Mouse (Mus musculus) left cerebral cortex, postnatal 10 days (tissue): Measurements from ENCODE around the gene Glul. TPM values are rescaled to one million over a fixed set of nuclear protein-coding genes. Genes with fewer than 3 reads are reported as not detected.
"Not testable (repeated sequence)": the region's sequence is repeated elsewhere in the genome, so short reads cannot be mapped to it uniquely, and the experiment has no call there.

Experiments
- DNase-seq, 2 experiments: peaks; one replicate each; pipeline ENCODE4 v3.0.0; 2021 to 2022; ENCODE audit warnings: low spot score in 2 of 2, mixed read lengths in 1 of 2; ENCODE audit errors: extremely low spot score in 1 of 2
- intact Hi-C: fragments of 180-260 bp; cut with DNase I; formaldehyde crosslinking; loops from one replicate; pipeline ENCODE4 v1.15.1; 2025
- total RNA-seq, 2 experiments: library from RNA; stranded (reverse); gene quantifications; 2 replicates each; pipeline ENCODE4 v1.2.3; 2021

Gene Glul
- total RNA-seq: 1,000 to 10,000 TPM in 1 of 2 experiments, 100 to 1,000 TPM in 1; 850 to 1,099 TPM

- DNase-seq: peak; percentile 97 to 98
- intact Hi-C loops: loop anchor here (2.0 to 5.0 kb wide), 3 partner anchors 133 to 827 kb away; no protein-coding TSS in a partner anchor
Observed at GRCm38 (mm10) chr1:153899731-153900380, at the start of gene Glul, which contains the start of gene Teddm2. Glul (plus strand) TSS chr1:153899944. Teddm2 (minus strand) TSS chr1:153900228.

GRCm38 (mm10) chr1:153852696-153853095, 47.0 kb upstream of the Glul start:
- DNase-seq, intact Hi-C loops: not testable (repeated sequence)

- DNase-seq: no peak
- intact Hi-C loops: no loop called here
Observed at GRCm38 (mm10) chr1:153855946-153856345, 43.8 kb upstream of the Glul start.

- intact Hi-C loops: no loop called here
- DNase-seq: no peak
Observed at GRCm38 (mm10) chr1:153874045-153874444, 25.7 kb upstream of the Glul start, which contains the start of gene Teddm1b. Teddm1b (plus strand) TSS chr1:153874345.

GRCm38 (mm10) chr1:153880391-153880790, 19.4 kb upstream of the Glul start:
- DNase-seq, intact Hi-C loops: not testable (repeated sequence)

- intact Hi-C loops: no loop called here
Observed at GRCm38 (mm10) chr1:153886024-153886633, 13.6 kb upstream of the Glul start.

GRCm38 (mm10) chr1:153890121-153890520, 9.6 kb upstream of the Glul start:
- no peak for DNase-seq
- intact Hi-C loops: no loop called here

More at GRCm38 (mm10) chr1:153886024-153886633, 13.6 kb upstream of the Glul start:
- DNase-seq: no peak

GRCm38 (mm10) chr1:153891442-153891841, 8.3 kb upstream of the Glul start, which contains the start of gene Teddm1a:
Teddm1a (plus strand) TSS chr1:153891742.
- no peak for DNase-seq
- intact Hi-C loops: no loop called here

- intact Hi-C loops: loop anchor here (2.0 kb wide), 1 partner anchor 287 kb away; no protein-coding TSS in a partner anchor
- DNase-seq: no peak
Observed at GRCm38 (mm10) chr1:153893746-153894145, 6.0 kb upstream of the Glul start.

- DNase-seq: no peak
- intact Hi-C loops: loop anchor here (2.0 kb wide), 1 partner anchor 286 kb away; no protein-coding TSS in a partner anchor
Observed at GRCm38 (mm10) chr1:153894201-153894893, 5.4 kb upstream of the Glul start.

GRCm38 (mm10) chr1:153894979-153895378, 4.8 kb upstream of the Glul start:
- intact Hi-C loops: loop anchor here (2.0 to 5.0 kb wide), 2 partner anchors 286 to 832 kb away; no protein-coding TSS in a partner anchor
- DNase-seq: peak; percentile 70 to 86

GRCm38 (mm10) chr1:153897196-153897595, 2.5 kb upstream of the Glul start:
- intact Hi-C loops: loop anchor here (5.0 kb wide), 1 partner anchor 830 kb away; no protein-coding TSS in a partner anchor
- no peak for DNase-seq

GRCm38 (mm10) chr1:153898989-153899730, 584 bp upstream of the Glul start:
- intact Hi-C loops: loop anchor here (5.0 kb wide), 1 partner anchor 828 kb away; no protein-coding TSS in a partner anchor
- DNase-seq: no peak

GRCm38 (mm10) chr1:153900381-153900780, 637 bp downstream of the Glul start:
- DNase-seq: no peak
- intact Hi-C loops: loop anchor here (2.0 kb wide), 2 partner anchors 132 to 218 kb away; no protein-coding TSS in a partner anchor

- intact Hi-C loops: loop anchor here (2.0 kb wide), 2 partner anchors 132 to 218 kb away; no protein-coding TSS in a partner anchor
- DNase-seq: peak in 1 of 2 experiments; percentile 44
Observed at GRCm38 (mm10) chr1:153900860-153901730, 1.4 kb downstream of the Glul start.

- intact Hi-C loops: no loop called here
- no peak for DNase-seq
Observed at GRCm38 (mm10) chr1:153903006-153903405, 3.3 kb downstream of the Glul start.

GRCm38 (mm10) chr1:153904236-153904635, 4.5 kb downstream of the Glul start:
- no peak for DNase-seq
- intact Hi-C loops: no loop called here
